In genomic region chr2:26480911-26481310, GRCm38 (mm10) we compare ENCODE assay signal across 21 mouse cellular contexts. TPM values are rescaled to one million over a fixed set of nuclear protein-coding genes. Genes with fewer than 3 reads are reported as not detected.
DNase-seq lines count a peak whose midpoint lies in the region; ATAC-seq and TF ChIP-seq lines count a peak whose summit lies in the region.
"Had no signal": no experiment of that assay in that cellular context is flagged by ENCODE, and none has a peak within 500 bp of the region (broad histone marks: within the 10 kb centered on the region; RNA-seq: fewer than 3 reads in every experiment).

No protein-coding gene starts in this region.

- peaks cover 33% of the 10 kb centered on the region for H3K4me1 ChIP-seq in kidney, adult 2 months (ENCODE audit: control insufficient read depth, insufficient read depth, low read length)
- peaks cover 44% of the 10 kb centered on the region for H3K4me1 ChIP-seq in midbrain, embryonic 14.5 days (ENCODE audit: control insufficient read depth, insufficient read depth, low read length)
- peaks cover 43% of the 10 kb centered on the region for H3K4me1 ChIP-seq in midbrain, embryonic 11.5 days (ENCODE audit: control insufficient read depth, insufficient read depth, low read length)
- peaks cover 43% of the 10 kb centered on the region for H3K4me1 ChIP-seq in intestine, embryonic 16.5 days (ENCODE audit: control insufficient read depth, insufficient read depth, low read length)

- H3K9me3 ChIP-seq in midbrain, embryonic 14.5 days (ENCODE audit: control insufficient read depth, low read length): no peaks in the 10 kb centered on the region
- H3K9me3 ChIP-seq in midbrain, embryonic 11.5 days (ENCODE audit: control insufficient read depth, low read length): no peaks in the 10 kb centered on the region
- no peaks in the 10 kb centered on the region for H3K9me3 ChIP-seq in intestine, embryonic 16.5 days (ENCODE audit: control insufficient read depth, low read length)
- H3K9me3 ChIP-seq: limb, embryonic 10.5 days; liver, embryonic 15.5 days; midbrain, embryonic 12.5 days; stomach, embryonic 15.5 days had no signal

- intact Hi-C loops in heart, postnatal 25 days (cut with DNase I): no loop called here
- intact Hi-C loops in gastrocnemius, postnatal 14 days (cut with DNase I; ENCODE audit: low total_unique reads): no loop called here

- 0 out of 2 replicates have a peak overlapping the region, but pooled peaks have one; percentile 88 for H3K27ac ChIP-seq in kidney, adult 2 months (ENCODE audit: insufficient read depth, low read depth, low read length)
- 0 out of 2 replicates have a peak overlapping the region, but pooled peaks have one; percentile 32 for H3K27ac ChIP-seq in midbrain, embryonic 14.5 days (replicated peaks; ENCODE audit: low read depth, low read length)
- no peak overlapping the region for H3K27ac ChIP-seq in midbrain, embryonic 11.5 days (ENCODE audit: low read depth, low read length)
- peak overlapping the region; percentile 24; the same call in 1 of the 2 replicates for H3K27ac ChIP-seq in intestine, embryonic 16.5 days (ENCODE audit: low read length)
- H3K27ac ChIP-seq: limb, embryonic 10.5 days had no signal

- H3K4me3 ChIP-seq in kidney, adult 2 months (ENCODE audit: insufficient read depth, low read depth, low read length): no peak overlapping the region
- no peak overlapping the region for H3K4me3 ChIP-seq in midbrain, embryonic 14.5 days (replicated peaks; ENCODE audit: low read depth, low read length)
- no peak overlapping the region for H3K4me3 ChIP-seq in midbrain, embryonic 11.5 days (ENCODE audit: low read depth, low read length)
- no peak overlapping the region for H3K4me3 ChIP-seq in intestine, embryonic 16.5 days (ENCODE audit: low read length)
- H3K4me3 ChIP-seq: limb, embryonic 10.5 days; liver, embryonic 15.5 days; midbrain, embryonic 12.5 days; stomach, embryonic 15.5 days had no signal

- TF ChIP-seq CTCF in kidney, adult 2 months (conservative IDR thresholded peaks at IDR 0.05; ENCODE audit: insufficient read depth, insufficient read length, low read depth, low read length): no peak

- no peak overlapping the region for H3K9ac ChIP-seq in midbrain, embryonic 14.5 days (replicated peaks; ENCODE audit: low read length)
- no peak overlapping the region for H3K9ac ChIP-seq in midbrain, embryonic 11.5 days (ENCODE audit: low read length)
- no peak overlapping the region for H3K9ac ChIP-seq in intestine, embryonic 16.5 days (ENCODE audit: low read depth, low read length)
- H3K9ac ChIP-seq: liver, embryonic 15.5 days; midbrain, embryonic 12.5 days; stomach, embryonic 15.5 days had no signal

- H3K4me2 ChIP-seq in midbrain, embryonic 14.5 days (ENCODE audit: low read length): no peak overlapping the region
- no peak overlapping the region for H3K4me2 ChIP-seq in midbrain, embryonic 11.5 days
- H3K4me2 ChIP-seq in intestine, embryonic 16.5 days (ENCODE audit: low read depth, low read length): 0 out of 2 replicates have a peak overlapping the region, but pooled peaks have one; percentile 36
- H3K4me2 ChIP-seq: heart, embryonic 11.5 days; midbrain, embryonic 12.5 days had no signal

- no peaks in the 10 kb centered on the region for H3K36me3 ChIP-seq in kidney, adult 2 months (ENCODE audit: control insufficient read depth, insufficient read depth, low read length)
- peaks cover 68% of the 10 kb centered on the region for H3K36me3 ChIP-seq in midbrain, embryonic 14.5 days (ENCODE audit: control insufficient read depth, insufficient read depth, low read length)
- peaks cover 72% of the 10 kb centered on the region for H3K36me3 ChIP-seq in midbrain, embryonic 11.5 days (ENCODE audit: control insufficient read depth, insufficient read depth, low read length)
- H3K36me3 ChIP-seq in intestine, embryonic 16.5 days (ENCODE audit: control insufficient read depth, insufficient read depth, low read length): peaks cover 30% of the 10 kb centered on the region; the same call in 1 of the 2 replicates

- ATAC-seq in midbrain, embryonic 14.5 days (ENCODE audit: low FRiP score, low TSS enrichment): no peak
- ATAC-seq in midbrain, embryonic 11.5 days (ENCODE audit: low FRiP score): no peak
- ATAC-seq in intestine, embryonic 16.5 days: no peak
- ATAC-seq: inflammation-experienced regulatory T-cells, adult 6 months; lung, postnatal 0 days had no signal

- 79% methylated on average over 12 of the region's 12 CpGs for WGBS in kidney, adult 2 months
- WGBS in midbrain, embryonic 14.5 days: 96% methylated on average over 12 of the region's 12 CpGs
- 93% methylated on average over 12 of the region's 12 CpGs for WGBS in midbrain, embryonic 11.5 days
- 94% methylated on average over 12 of the region's 12 CpGs for WGBS in intestine, embryonic 16.5 days

- H3K27me3 ChIP-seq in kidney, adult 2 months (replicated peaks; ENCODE audit: control insufficient read depth, insufficient read depth, low read length): no peaks in the 10 kb centered on the region
- no peaks in the 10 kb centered on the region for H3K27me3 ChIP-seq in midbrain, embryonic 14.5 days (ENCODE audit: control insufficient read depth, insufficient read depth, low read length)
- H3K27me3 ChIP-seq in midbrain, embryonic 11.5 days (ENCODE audit: control insufficient read depth, insufficient read depth, low read length): no peaks in the 10 kb centered on the region
- H3K27me3 ChIP-seq in intestine, embryonic 16.5 days (replicated peaks; ENCODE audit: control insufficient read depth, insufficient read depth, low read length): no peaks in the 10 kb centered on the region
- H3K27me3 ChIP-seq: liver, embryonic 15.5 days; midbrain, embryonic 12.5 days; stomach, embryonic 15.5 days had no signal

- DNase-seq in heart, adult 11 months: peak; percentile 93
- DNase-seq in heart, postnatal 25 days (ENCODE audit: low spot score): no peak
- no peak for DNase-seq in kidney, adult 2 months
- no peak for DNase-seq in kidney, adult 8-10 months
- DNase-seq in midbrain, embryonic 14.5 days: no peak
- DNase-seq in midbrain, embryonic 11.5 days (ENCODE audit: low spot score, missing footprints): no peak
- no peak for DNase-seq in gastrocnemius, postnatal 14 days
- DNase-seq: adrenal gland, postnatal 25 days; cerebellum, adult 8-10 months; heart, postnatal 36 days; liver; thymus, adult 2 months; thymus, postnatal 4 days had no signal

- no peak for TF ChIP-seq POLR2A in kidney, adult 2 months (IDR thresholded peaks at IDR 0.05; ENCODE audit: low read depth, low read length)

RNA-seq across cellular contexts. Expression of gene Notch1, which starts 35.6 kb away (rescaled TPM):
- total RNA-seq in heart, postnatal 25 days (2021): 10 to 100 TPM; 27.5 to 32.3 TPM
- polyA plus RNA-seq in kidney, adult 2 months (2012; rRNA removed): 16.1 and 17.7 TPM in 2 replicates
- polyA plus RNA-seq in midbrain, embryonic 14.5 days (2014; fragmentation: Nextera tagmentation; extraction: Ambion mirVana): 22.0 and 33.9 TPM in 2 replicates
- polyA plus RNA-seq in midbrain, embryonic 11.5 days (2014; fragmentation: Nextera tagmentation; extraction: Ambion mirVana): 40.8 and 47.5 TPM in 2 replicates
- 7.4 and 8.4 TPM in 2 replicates for polyA plus RNA-seq in intestine, embryonic 16.5 days (2015; fragmentation: Nextera tagmentation; extraction: Ambion mirVana)
- total RNA-seq in gastrocnemius, postnatal 14 days (2021): 10 to 100 TPM; 17.1 to 18.9 TPM

RNA-seq across cellular contexts. Expression of gene Sec16a, which starts 35.9 kb away (rescaled TPM):
- 10 to 100 TPM; 34.9 to 38.8 TPM for total RNA-seq in heart, postnatal 25 days (2021)
- 71.1 and 87.5 TPM in 2 replicates for polyA plus RNA-seq in kidney, adult 2 months (2012; rRNA removed)
- 24.3 and 32.4 TPM in 2 replicates for polyA plus RNA-seq in midbrain, embryonic 14.5 days (2014; fragmentation: Nextera tagmentation; extraction: Ambion mirVana)
- polyA plus RNA-seq in midbrain, embryonic 11.5 days (2014; fragmentation: Nextera tagmentation; extraction: Ambion mirVana): 28.2 and 29.8 TPM in 2 replicates
- 19.1 and 20.4 TPM in 2 replicates for polyA plus RNA-seq in intestine, embryonic 16.5 days (2015; fragmentation: Nextera tagmentation; extraction: Ambion mirVana)
- 10 to 100 TPM; 20.9 to 24.1 TPM for total RNA-seq in gastrocnemius, postnatal 14 days (2021)
